Mouse (Mus musculus) heart, embryonic 10.5 days (tissue): Measurements from ENCODE around the gene Abca13. TPM values are rescaled to one million over a fixed set of nuclear protein-coding genes. Genes with fewer than 3 reads are reported as not detected.
"Not testable (repeated sequence)": the region's sequence is repeated elsewhere in the genome, so short reads cannot be mapped to it uniquely, and the experiment has no call there.

ENCODE experiments used
- DNase-seq: peaks from one replicate; pipeline ENCODE4 v3.0.0-alpha.2; 2017; ENCODE audit warnings: low spot score
- H3K27ac ChIP-seq: fragments of 300-500 bp; sonication (generic); 2 replicates; pipeline ENCODE4 v1.5.1; 2016; ENCODE audit warnings: mild to moderate bottlenecking
- H3K27me3 ChIP-seq: fragments of 300-500 bp; sonication (generic); 2 replicates; pipeline ENCODE4 v1.6.1; 2016; ENCODE audit warnings: mild to moderate bottlenecking; ENCODE audit not compliant: poor library complexity, insufficient read depth, severe bottlenecking
- H3K36me3 ChIP-seq: fragments of 300-500 bp; sonication (generic); 2 replicates; pipeline ENCODE4 v1.6.1; 2016; ENCODE audit warnings: mild to moderate bottlenecking, moderate library complexity
- H3K4me1 ChIP-seq: fragments of 300-500 bp; sonication (generic); 2 replicates; pipeline ENCODE4 v1.6.1; 2016; ENCODE audit warnings: mild to moderate bottlenecking
- H3K4me3 ChIP-seq: fragments of 300-500 bp; sonication (generic); 2 replicates; pipeline ENCODE4 v1.5.1; 2016; ENCODE audit warnings: mild to moderate bottlenecking, moderate library complexity
- H3K9me3 ChIP-seq: fragments of 300-500 bp; sonication (generic); 2 replicates; pipeline ENCODE4 v1.6.1; 2016; ENCODE audit warnings: mild to moderate bottlenecking, moderate library complexity
- WGBS: fragments of 180-500 bp; shearing (Covaris S2); methylation state at CpG from one replicate; pipeline ENCODE4 v1.1.7; 2016; 5-methylcytosine and 5-hydroxymethylcytosine counted together
- polyA plus RNA-seq: library from polyadenylated mRNA; unstranded; fragments of >200 nt; fragmentation: Nextera tagmentation; extraction: Ambion mirVana; gene quantifications from 2 replicates; pipeline ENCODE4 v1.2.1, GENCODE M21; 2016

The Abca13 gene
- polyA plus RNA-seq, 1 experiment from 2014 or later = not detected

GRCm38 (mm10) chr11:9210707-9211106, 19.0 kb downstream of the Abca13 start:
- WGBS = 59% methylated on average over 8 of the region's 8 CpGs
- no peak overlapping the region for H3K4me3 ChIP-seq
- H3K27me3 ChIP-seq = no peaks in the 10 kb centered on the region
- H3K27ac ChIP-seq = no peak overlapping the region
- H3K4me1 ChIP-seq = no peaks in the 10 kb centered on the region
- DNase-seq = no peak
- no peaks in the 10 kb centered on the region for H3K9me3 ChIP-seq
- no peaks in the 10 kb centered on the region for H3K36me3 ChIP-seq

- 90% methylated on average over 9 of the region's 9 CpGs for whole genome bisulfite sequencing
- H3K9me3 ChIP-seq = no peaks in the 10 kb centered on the region
These were observed 21.8 kb downstream of the Abca13 start for GRCm38 (mm10) chr11:9213580-9213979.

GRCm38 (mm10) chr11:9216252-9216651, 24.5 kb downstream of the Abca13 start:
- Histone ChIP-seq H3K9me3 (no peaks in the 10 kb centered on the region), H3K4me3 (no peak overlapping the region), H3K4me1 (no peaks in the 10 kb centered on the region), H3K27ac (no peak overlapping the region), H3K27me3 (no peaks in the 10 kb centered on the region), H3K36me3 (no peaks in the 10 kb centered on the region)
- no peak for DNase-seq
- WGBS = 41% methylated on average over 4 of the region's 4 CpGs

More at GRCm38 (mm10) chr11:9213580-9213979, 21.8 kb downstream of the Abca13 start:
- no peak for DNase-seq
- no peaks in the 10 kb centered on the region for H3K4me1 ChIP-seq
- no peak overlapping the region for H3K27ac ChIP-seq
- H3K4me3 ChIP-seq = no peak overlapping the region
- no peaks in the 10 kb centered on the region for H3K36me3 ChIP-seq
- no peaks in the 10 kb centered on the region for H3K27me3 ChIP-seq

- no peak for DNase-seq
- Histone ChIP-seq H3K27ac (no peak overlapping the region), H3K4me3 (no peak overlapping the region), H3K9me3 (no peaks in the 10 kb centered on the region), H3K36me3 (no peaks in the 10 kb centered on the region), H3K27me3 (no peaks in the 10 kb centered on the region), H3K4me1 (no peaks in the 10 kb centered on the region)
- 85% methylated on average over 3 of the region's 3 CpGs for WGBS
These were observed 28.8 kb downstream of the Abca13 start for GRCm38 (mm10) chr11:9220501-9220900.

- no peaks in the 10 kb centered on the region for H3K4me1 ChIP-seq
- no peaks in the 10 kb centered on the region for H3K9me3 ChIP-seq
- WGBS = 89% methylated on average over 1 of the region's 1 CpGs
- H3K36me3 ChIP-seq = no peaks in the 10 kb centered on the region
- no peak overlapping the region for H3K27ac ChIP-seq
- no peak for DNase-seq
- no peaks in the 10 kb centered on the region for H3K27me3 ChIP-seq
- H3K4me3 ChIP-seq = no peak overlapping the region
These were observed 29.9 kb downstream of the Abca13 start for GRCm38 (mm10) chr11:9221646-9222045.

- Histone ChIP-seq H3K36me3 (no peaks in the 10 kb centered on the region), H3K27ac (no peak overlapping the region), H3K27me3 (no peaks in the 10 kb centered on the region), H3K4me1 (no peaks in the 10 kb centered on the region), H3K4me3 (no peak overlapping the region), H3K9me3 (no peaks in the 10 kb centered on the region)
- no peak for DNase-seq
- 73% methylated on average over 4 of the region's 4 CpGs for WGBS
These were observed 34.7 kb downstream of the Abca13 start for GRCm38 (mm10) chr11:9226399-9226798.

- not testable (repeated sequence) for H3K36me3 ChIP-seq, H3K27ac ChIP-seq, H3K27me3 ChIP-seq, DNase-seq, H3K4me3 ChIP-seq, H3K9me3 ChIP-seq, H3K4me1 ChIP-seq
- 74% methylated on average over 5 of the region's 5 CpGs for WGBS
These were observed 57.9 kb downstream of the Abca13 start for GRCm38 (mm10) chr11:9249627-9250026.

GRCm38 (mm10) chr11:9263072-9263471, 71.3 kb downstream of the Abca13 start:
- H3K27ac ChIP-seq, H3K9me3 ChIP-seq, H3K4me3 ChIP-seq, H3K36me3 ChIP-seq, H3K27me3 ChIP-seq, DNase-seq, H3K4me1 ChIP-seq: not testable (repeated sequence)
- WGBS = 47% methylated on average over 3 of the region's 3 CpGs

GRCm38 (mm10) chr11:9269090-9269489, 77.3 kb downstream of the Abca13 start:
- no peaks in the 10 kb centered on the region for H3K9me3 ChIP-seq
- H3K27ac ChIP-seq = no peak overlapping the region
- no peaks in the 10 kb centered on the region for H3K36me3 ChIP-seq
- H3K4me1 ChIP-seq = no peaks in the 10 kb centered on the region
- H3K4me3 ChIP-seq = no peak overlapping the region
- no peak for DNase-seq
- no peaks in the 10 kb centered on the region for H3K27me3 ChIP-seq
- 68% methylated on average over 3 of the region's 3 CpGs for WGBS

GRCm38 (mm10) chr11:9285204-9285603, 93.5 kb downstream of the Abca13 start:
- DNase-seq = no peak
- Histone ChIP-seq H3K36me3 (no peaks in the 10 kb centered on the region), H3K4me3 (no peak overlapping the region), H3K27ac (no peak overlapping the region), H3K4me1 (no peaks in the 10 kb centered on the region), H3K9me3 (no peaks in the 10 kb centered on the region), H3K27me3 (no peaks in the 10 kb centered on the region)
- 80% methylated on average over 3 of the region's 3 CpGs for WGBS

- no peaks in the 10 kb centered on the region for H3K4me1 ChIP-seq
- H3K27ac ChIP-seq = no peak overlapping the region
- no peaks in the 10 kb centered on the region for H3K36me3 ChIP-seq
- no peaks in the 10 kb centered on the region for H3K27me3 ChIP-seq
- H3K4me3 ChIP-seq = no peak overlapping the region
- no peak for DNase-seq
- 81% methylated on average over 3 of the region's 3 CpGs for WGBS
- no peaks in the 10 kb centered on the region for H3K9me3 ChIP-seq
These were observed 94.0 kb downstream of the Abca13 start for GRCm38 (mm10) chr11:9285759-9286158.

- Histone ChIP-seq H3K9me3 (no peaks in the 10 kb centered on the region), H3K36me3 (no peaks in the 10 kb centered on the region), H3K4me1 (no peaks in the 10 kb centered on the region), H3K27ac (no peak overlapping the region), H3K27me3 (no peaks in the 10 kb centered on the region), H3K4me3 (no peak overlapping the region)
- WGBS = 81% methylated on average over 7 of the region's 7 CpGs
- DNase-seq = no peak
These were observed 99.4 kb downstream of the Abca13 start for GRCm38 (mm10) chr11:9291168-9291567.

- H3K27me3 ChIP-seq = no peaks in the 10 kb centered on the region
- no peak overlapping the region for H3K27ac ChIP-seq
- no peaks in the 10 kb centered on the region for H3K4me1 ChIP-seq
- WGBS = 55% methylated on average over 1 of the region's 1 CpGs
- no peak overlapping the region for H3K4me3 ChIP-seq
- DNase-seq = no peak
- H3K9me3 ChIP-seq = no peaks in the 10 kb centered on the region
- H3K36me3 ChIP-seq = no peaks in the 10 kb centered on the region
These were observed 107.9 kb downstream of the Abca13 start for GRCm38 (mm10) chr11:9299615-9300014.

GRCm38 (mm10) chr11:9305450-9305849, 113.7 kb downstream of the Abca13 start:
- no peak for DNase-seq
- no peaks in the 10 kb centered on the region for H3K4me1 ChIP-seq
- H3K27me3 ChIP-seq = no peaks in the 10 kb centered on the region
- H3K9me3 ChIP-seq = no peaks in the 10 kb centered on the region
- H3K36me3 ChIP-seq = no peaks in the 10 kb centered on the region
- no peak overlapping the region for H3K27ac ChIP-seq
- no peak overlapping the region for H3K4me3 ChIP-seq
- WGBS = 87% methylated on average over 4 of the region's 4 CpGs
